Mouse (Mus musculus) urinary bladder, postnatal 25 days (tissue): ENCODE results near the gene Olfr1275.

Source experiments
- DNase-seq: peaks from one replicate; pipeline ENCODE4 v3.0.0; 2022; ENCODE audit warnings: low spot score

The Olfr1275 gene

GRCm38 (mm10) chr2:111235186-111235585, at the start of gene Olfr1275:
Gene Olfr1275 (minus strand): TSS chr2:111235286.
- no peak for DNase-seq

GRCm38 (mm10) chr2:111274006-111274405, 38.9 kb upstream of the Olfr1275 start, which contains the start of gene Olfr1277:
Gene Olfr1277 (minus strand): TSS chr2:111274106.
- no peak for DNase-seq

GRCm38 (mm10) chr2:111254216-111254615, 19.1 kb upstream of the Olfr1275 start, which contains the start of gene Olfr1276:
Gene Olfr1276 (plus strand): TSS chr2:111254516.
- DNase-seq: no peak

GRCm38 (mm10) chr2:111229502-111229901, 5.6 kb downstream of the Olfr1275 start, which contains the start of gene 4930430A15Rik:
Gene 4930430A15Rik (minus strand): TSS chr2:111229602.
- DNase-seq: no peak

GRCm38 (mm10) chr2:111182068-111182467, 53.0 kb downstream of the Olfr1275 start:
- DNase-seq: no peak
